Mouse (Mus musculus): ENCODE results near the gene Rusc2.

- no peak for TF ChIP-seq CTCF (IDR thresholded peaks at IDR 0.05; ENCODE audit: extremely low read depth, insufficient read depth, insufficient read length, insufficient replicate concordance)
- TF ChIP-seq POLR2A (IDR thresholded peaks at IDR 0.05; ENCODE audit: low read depth, low read length), result no peak
Measured at GRCm38 (mm10) chr4:43381408-43382154, at the start of gene Rusc2.

All from spleen, adult 2 months (tissue).